Mouse (Mus musculus) liver, embryonic 14 days (tissue): ENCODE results near the gene Kynu. TPM values are rescaled to one million over a fixed set of nuclear protein-coding genes. Genes with fewer than 3 reads are reported as not detected.

Experiments
- polyA plus RNA-seq: library from polyadenylated mRNA; depleted of rRNA; stranded (reverse); fragments of >200 nt; gene quantifications from 2 replicates; pipeline ENCODE4 v1.2.3, GENCODE M21; 2012; rRNA removed

Kynu gene
- 2.1 and 2.3 TPM in 2 replicates for polyA plus RNA-seq

GRCm38 (mm10) chr2:43555062-43555888, at the start of gene Kynu:
Gene Kynu, plus strand, starts transcription at chr2:43555329.

Other genes with a start within 250 kb of the Kynu start
- gene Arhgap15, start 193.5 kb downstream of the Kynu start, polyA plus RNA-seq: 2.5 and 3.0 TPM in 2 replicates